Mouse (Mus musculus) forebrain, embryonic 16.5 days (tissue): ENCODE measurements around the gene Mindy1. TPM values are rescaled to one million over a fixed set of nuclear protein-coding genes. Genes with fewer than 3 reads are reported as not detected.

Experiments
- ATAC-seq: fragments of 200-750 bp; cut with Nextera tagmentation; 2 replicates; pipeline ENCODE4 v1.8.0; 2017; ENCODE audit warnings: mild to moderate bottlenecking, moderate library complexity
- H3K27ac ChIP-seq: fragments of 300-500 bp; sonication (generic); 2 replicates; pipeline ENCODE4 v1.5.1; 2014; ENCODE audit warnings: low read length, control low read depth
- H3K27me3 ChIP-seq: fragments of 300-500 bp; sonication (generic); replicated peaks from 2 replicates; pipeline ENCODE4 v1.6.1; 2014; ENCODE audit warnings: low read length; ENCODE audit not compliant: control insufficient read depth, insufficient read depth
- H3K36me3 ChIP-seq: fragments of 300-500 bp; sonication (generic); 2 replicates; pipeline ENCODE4 v1.6.1; 2014; ENCODE audit not compliant: control insufficient read depth, insufficient read depth
- H3K4me1 ChIP-seq: fragments of 300-500 bp; sonication (generic); replicated peaks from 2 replicates; pipeline ENCODE4 v1.6.1; 2014; ENCODE audit warnings: low read length; ENCODE audit not compliant: control insufficient read depth, insufficient read depth
- H3K4me2 ChIP-seq: fragments of 300-500 bp; sonication (generic); 2 replicates; pipeline ENCODE4 v1.6.1; 2014; ENCODE audit warnings: mild to moderate bottlenecking, low read length, control low read depth
- H3K4me3 ChIP-seq: fragments of 300-500 bp; sonication (generic); replicated peaks from 2 replicates; pipeline ENCODE4 v1.5.1; 2014; ENCODE audit warnings: mild to moderate bottlenecking, low read length, control low read depth
- H3K9ac ChIP-seq: fragments of 300-500 bp; sonication (generic); replicated peaks from 2 replicates; pipeline ENCODE4 v1.6.1; 2014; ENCODE audit warnings: low read depth, low read length, control low read depth
- H3K9me3 ChIP-seq: fragments of 300-500 bp; sonication (generic); 2 replicates; pipeline ENCODE4 v1.6.1; 2016; ENCODE audit warnings: low read length; ENCODE audit not compliant: control insufficient read depth
- WGBS: fragments of 180-500 bp; shearing (Covaris S2); extraction: QIAGEN DNeasy Blood & Tissue Kit; methylation state at CpG from one replicate; pipeline ENCODE4 v1.1.7; 2014; 5-methylcytosine and 5-hydroxymethylcytosine counted together
- polyA plus RNA-seq: library from polyadenylated mRNA; unstranded; fragments of >200 nt; fragmentation: Nextera tagmentation; extraction: Ambion mirVana; gene quantifications from 2 replicates; pipeline ENCODE4 v1.2.1, GENCODE M21; 2015

Gene Mindy1
- polyA plus RNA-seq, 1 experiment from 2014 or later = 44.3 TPM

DNA sequence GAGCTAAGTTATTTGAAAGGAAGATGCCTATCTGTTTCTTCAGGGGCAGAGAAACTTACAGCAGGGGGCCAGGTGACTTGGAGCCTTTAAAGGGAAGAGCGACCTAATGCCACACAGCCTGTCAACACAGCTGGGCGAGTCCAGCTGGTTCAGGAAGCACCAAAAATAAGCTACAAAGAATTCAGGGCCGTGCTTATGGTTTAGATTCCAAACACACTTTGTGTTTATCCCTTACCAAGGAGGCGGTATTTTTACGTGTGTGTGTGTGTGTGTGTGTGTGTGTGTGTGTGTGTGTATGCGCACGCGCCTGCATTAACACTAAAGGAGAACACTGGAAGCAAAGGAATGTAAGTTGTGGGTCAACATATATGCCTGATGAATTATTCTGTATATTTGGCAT lies 398 bp upstream of the Mindy1 start:
- H3K27ac ChIP-seq = peak overlapping the region; percentile 47
- peak overlapping the region; percentile 93 for H3K4me2 ChIP-seq
- no peaks in the 10 kb centered on the region for H3K9me3 ChIP-seq
- H3K9ac ChIP-seq = peak overlapping the region; percentile 67
- no peaks in the 10 kb centered on the region for H3K27me3 ChIP-seq
- no peak for ATAC-seq
- peaks cover 24% of the 10 kb centered on the region for H3K4me1 ChIP-seq
- H3K4me3 ChIP-seq = peak overlapping the region; percentile 57
- H3K36me3 ChIP-seq = no peaks in the 10 kb centered on the region
- WGBS = 22% methylated on average over 8 of the region's 8 CpGs

DNA sequence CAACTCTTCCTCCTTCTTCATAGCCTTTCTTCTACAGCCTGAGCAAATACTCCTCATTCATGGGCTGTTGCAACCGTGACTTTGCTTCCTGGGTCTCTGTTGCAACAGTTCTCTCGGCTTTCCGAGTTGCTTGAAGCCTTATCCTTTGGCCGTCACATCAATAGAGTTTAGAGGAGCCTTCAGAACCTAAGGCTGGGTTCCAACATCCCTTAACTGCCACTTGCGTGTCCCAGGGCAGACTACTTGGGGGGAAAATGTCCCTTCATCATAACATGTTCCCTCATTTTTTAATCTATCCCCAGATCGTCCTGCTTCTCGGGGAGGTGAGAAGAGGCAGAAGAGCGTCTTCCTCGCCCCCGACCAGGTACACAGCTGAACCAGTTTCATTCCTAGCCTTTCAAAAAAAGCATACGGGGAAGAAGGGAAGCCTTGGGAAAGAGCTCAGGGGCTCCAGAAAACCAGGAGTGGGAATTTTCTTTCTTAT lies 1.3 kb downstream of the Mindy1 start:
- Histone ChIP-seq H3K4me2 (peak overlapping the region; percentile 93), H3K4me3 (peak overlapping the region; percentile 85), H3K27me3 (no peaks in the 10 kb centered on the region), H3K9ac (peak overlapping the region; percentile 91), H3K9me3 (no peaks in the 10 kb centered on the region), H3K27ac (peak overlapping the region; percentile 96), H3K36me3 (no peaks in the 10 kb centered on the region), H3K4me1 (peaks cover 24% of the 10 kb centered on the region)
- no peak for ATAC-seq
- under 1% methylated on average over 11 of the region's 11 CpGs for WGBS

DNA sequence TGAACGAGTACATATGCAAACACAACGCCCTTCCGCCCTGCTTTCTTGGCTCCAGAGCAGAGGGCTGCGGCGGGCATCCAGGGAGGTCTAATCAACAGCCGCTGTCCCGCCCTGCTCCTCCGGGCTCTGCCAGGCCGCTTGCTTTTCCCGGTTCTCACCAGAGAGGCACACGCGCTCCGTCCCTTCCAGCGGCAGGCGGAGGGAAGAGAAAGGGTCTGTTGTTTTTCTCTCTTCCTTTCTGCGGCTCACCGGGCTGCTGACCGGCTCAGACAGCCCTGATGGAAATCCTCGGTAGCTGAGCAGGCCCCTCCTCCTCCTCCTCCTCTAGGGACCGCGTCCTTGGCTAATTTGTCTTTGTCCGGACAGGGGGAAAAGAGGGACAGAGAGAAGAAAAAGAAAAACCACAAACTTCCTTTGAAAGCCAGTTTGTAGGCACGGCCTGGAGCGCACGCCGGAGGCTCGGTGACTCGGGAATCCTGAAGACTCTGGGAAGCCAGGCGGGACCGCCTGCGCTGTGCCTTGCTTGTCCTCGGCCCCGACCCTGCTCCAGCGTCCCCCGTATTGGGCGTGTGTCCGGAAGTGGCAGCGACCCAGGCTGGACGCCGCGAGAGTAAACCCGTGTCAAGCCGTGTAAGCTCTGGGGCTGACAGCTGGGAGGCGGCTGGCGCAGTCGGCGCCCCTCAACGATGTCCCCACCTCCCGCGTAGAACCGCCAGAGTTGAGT lies 1.9 kb downstream of the Mindy1 start:
- H3K27me3 ChIP-seq = no peaks in the 10 kb centered on the region
- peak overlapping the region; percentile 93 for H3K4me2 ChIP-seq
- WGBS = under 1% methylated on average over 51 of the region's 51 CpGs
- 0 out of 2 replicates have a peak, but pooled peaks cover 3% of the 10 kb centered on the region for H3K36me3 ChIP-seq
- H3K4me3 ChIP-seq = peak overlapping the region; percentile 85
- H3K4me1 ChIP-seq = peaks cover 24% of the 10 kb centered on the region
- H3K27ac ChIP-seq = peak overlapping the region; percentile 96
- H3K9ac ChIP-seq = peak overlapping the region; percentile 91
- ATAC-seq = peak; percentile 71
- H3K9me3 ChIP-seq = no peaks in the 10 kb centered on the region

DNA sequence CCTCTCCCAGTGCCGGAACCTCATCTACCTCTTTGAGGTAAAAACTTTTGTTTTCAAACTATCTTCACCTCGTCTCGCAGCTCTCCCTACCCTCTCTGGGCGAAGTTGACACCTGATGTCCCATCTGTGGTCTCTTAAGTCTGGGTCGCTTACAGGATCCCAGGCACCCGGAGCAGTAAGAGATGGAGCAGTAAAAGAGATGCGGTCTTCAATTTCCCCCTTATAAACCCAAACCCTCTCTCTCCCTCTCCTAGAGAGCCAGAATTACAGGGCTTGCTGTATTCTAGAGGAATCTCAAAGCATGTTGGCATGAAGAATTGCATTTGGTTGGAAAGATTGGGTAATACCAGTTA lies 2.4 kb downstream of the Mindy1 start:
- WGBS = 1% methylated on average over 7 of the region's 7 CpGs
- H3K27me3 ChIP-seq = no peaks in the 10 kb centered on the region

DNA sequence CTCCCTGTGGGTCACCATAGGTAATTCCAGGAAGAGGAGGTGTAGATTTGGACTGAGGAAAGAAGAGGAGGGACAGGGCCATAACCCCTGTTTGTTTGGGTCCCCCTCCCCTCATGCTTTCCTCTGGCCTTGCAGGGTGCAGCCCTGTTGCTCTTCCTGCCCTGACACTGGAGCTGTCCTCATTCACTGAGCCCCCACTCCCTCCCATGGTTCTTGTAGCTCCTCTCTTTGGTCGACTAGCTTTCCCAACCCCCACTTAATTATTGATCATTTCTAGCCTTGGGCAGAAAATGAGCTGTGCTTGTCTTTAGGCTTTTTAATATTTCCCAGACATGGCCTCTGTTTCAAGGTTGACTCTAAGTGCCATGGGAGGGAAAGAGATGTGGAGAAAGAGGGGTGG lies 2.9 kb downstream of the Mindy1 start:
- no peaks in the 10 kb centered on the region for H3K27me3 ChIP-seq
- ATAC-seq = no peak
- H3K27ac ChIP-seq = no peak overlapping the region
- peak overlapping the region; percentile 91 for H3K9ac ChIP-seq
- peaks cover 6% of the 10 kb centered on the region; the same call in 1 of the 2 replicates for H3K36me3 ChIP-seq
- 26% methylated on average over 1 of the region's 1 CpGs for WGBS
- H3K4me1 ChIP-seq = peaks cover 24% of the 10 kb centered on the region
- no peaks in the 10 kb centered on the region for H3K9me3 ChIP-seq
- H3K4me2 ChIP-seq = peak overlapping the region; percentile 93
- peak overlapping the region; percentile 85 for H3K4me3 ChIP-seq

More for the DNA sequence above, 2.4 kb downstream of the Mindy1 start:
- H3K27ac ChIP-seq = peak overlapping the region; percentile 96
- peaks cover 24% of the 10 kb centered on the region for H3K4me1 ChIP-seq
- H3K36me3 ChIP-seq = peaks cover 6% of the 10 kb centered on the region; the same call in 1 of the 2 replicates
- H3K4me2 ChIP-seq = peak overlapping the region; percentile 93
- H3K9me3 ChIP-seq = no peaks in the 10 kb centered on the region
- peak overlapping the region; percentile 91 for H3K9ac ChIP-seq
- no peak for ATAC-seq
- peak overlapping the region; percentile 85 for H3K4me3 ChIP-seq

DNA sequence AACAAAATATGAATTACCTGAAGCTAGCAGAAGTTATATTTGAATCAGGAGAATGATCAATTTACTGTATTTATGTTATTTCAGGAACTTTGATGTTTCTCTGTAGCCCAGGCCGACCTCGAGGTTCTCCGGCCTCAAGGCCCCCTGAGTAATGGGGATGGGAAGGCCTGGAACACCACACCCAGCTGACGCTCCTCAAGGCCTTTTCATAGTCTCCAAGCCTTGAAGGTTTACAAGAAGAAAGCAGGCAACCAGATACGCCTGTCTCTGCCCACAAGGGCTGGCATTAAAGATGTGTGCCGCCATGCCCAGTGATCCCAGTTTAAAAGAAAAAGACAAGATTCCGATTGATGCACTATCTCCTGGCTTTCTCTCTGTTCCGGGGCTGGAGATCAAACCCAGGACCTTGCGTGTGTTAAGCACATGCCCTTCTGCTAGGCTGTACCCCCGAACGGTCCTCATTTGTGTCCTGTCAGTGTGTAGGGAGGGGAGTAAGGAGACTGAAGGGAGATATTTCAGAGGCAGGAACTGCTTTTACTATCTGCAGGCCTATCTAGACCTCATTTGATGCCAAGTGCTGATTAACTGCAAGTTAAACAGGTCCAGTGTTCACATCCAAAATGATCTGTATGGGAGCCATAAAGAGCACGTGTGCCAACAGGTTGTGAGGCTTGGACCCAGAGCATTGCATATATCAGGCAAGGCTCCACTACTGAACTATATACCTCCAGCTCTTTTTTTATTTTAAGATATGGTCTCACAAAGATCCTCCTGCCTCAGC lies 3.5 kb downstream of the Mindy1 start:
- no peak overlapping the region for H3K4me3 ChIP-seq
- no peak overlapping the region for H3K27ac ChIP-seq
- H3K27me3 ChIP-seq = no peaks in the 10 kb centered on the region
- WGBS = 91% methylated on average over 12 of the region's 12 CpGs
- ATAC-seq = no peak
- H3K9me3 ChIP-seq = no peaks in the 10 kb centered on the region
- peak overlapping the region; percentile 23 for H3K9ac ChIP-seq
- peaks cover 24% of the 10 kb centered on the region for H3K4me1 ChIP-seq
- peaks cover 6% of the 10 kb centered on the region; the same call in 1 of the 2 replicates for H3K36me3 ChIP-seq
- H3K4me2 ChIP-seq = no peak overlapping the region; the same call in 1 of the 2 replicates

DNA sequence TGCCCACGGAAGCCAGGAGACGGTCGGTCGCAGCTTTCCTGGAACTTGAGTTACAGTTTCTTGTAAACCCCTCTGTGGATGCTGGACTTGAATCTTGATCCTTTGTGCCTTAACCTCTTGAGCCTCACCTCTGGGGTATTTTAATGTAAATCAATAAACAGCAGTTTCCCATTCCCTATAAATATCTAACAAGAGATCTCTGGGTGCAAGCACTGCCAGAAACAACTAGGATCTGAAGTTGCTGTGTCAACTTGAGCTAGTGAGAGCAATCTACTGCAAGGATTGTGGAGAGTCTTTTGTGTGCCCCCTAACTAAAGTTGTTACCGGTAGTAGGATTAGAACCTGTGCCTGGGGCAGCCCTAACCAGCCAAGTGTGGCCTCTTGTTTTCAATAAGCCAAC lies 4.2 kb downstream of the Mindy1 start:
- H3K36me3 ChIP-seq = peaks cover 6% of the 10 kb centered on the region; the same call in 1 of the 2 replicates
- WGBS = 92% methylated on average over 5 of the region's 5 CpGs
- no peak overlapping the region for H3K4me2 ChIP-seq
- no peaks in the 10 kb centered on the region for H3K27me3 ChIP-seq
- H3K27ac ChIP-seq = no peak overlapping the region
- H3K9ac ChIP-seq = no peak overlapping the region
- H3K4me1 ChIP-seq = peaks cover 23% of the 10 kb centered on the region
- ATAC-seq = no peak
- H3K9me3 ChIP-seq = no peaks in the 10 kb centered on the region
- no peak overlapping the region for H3K4me3 ChIP-seq

DNA sequence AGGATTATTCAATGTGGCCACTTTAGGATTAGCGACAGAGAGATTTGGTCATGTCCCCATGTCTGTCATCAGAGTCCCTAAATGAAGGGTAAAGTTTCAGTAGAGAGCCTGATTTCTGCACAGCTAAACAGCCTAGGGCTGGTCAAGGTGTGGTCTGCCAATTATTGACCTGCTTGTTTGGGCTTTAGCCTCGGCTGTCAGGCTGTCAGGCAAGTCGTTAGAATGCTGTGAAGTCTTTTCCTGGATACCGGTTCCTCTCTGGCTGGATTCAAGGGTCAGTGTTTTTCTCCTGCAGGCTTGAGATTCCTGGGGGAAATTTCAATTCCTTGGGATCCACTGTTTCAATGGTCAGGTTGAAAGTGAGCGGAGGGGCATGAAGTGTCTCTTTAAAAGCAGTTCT lies 4.9 kb downstream of the Mindy1 start:
- Histone ChIP-seq H3K36me3 (peaks cover 6% of the 10 kb centered on the region), H3K9me3 (no peaks in the 10 kb centered on the region), H3K4me1 (peaks cover 18% of the 10 kb centered on the region), H3K4me2 (no peak overlapping the region), H3K9ac (no peak overlapping the region), H3K27me3 (no peaks in the 10 kb centered on the region), H3K27ac (no peak overlapping the region), H3K4me3 (no peak overlapping the region)
- WGBS = 67% methylated on average over 5 of the region's 5 CpGs
- no peak for ATAC-seq

DNA sequence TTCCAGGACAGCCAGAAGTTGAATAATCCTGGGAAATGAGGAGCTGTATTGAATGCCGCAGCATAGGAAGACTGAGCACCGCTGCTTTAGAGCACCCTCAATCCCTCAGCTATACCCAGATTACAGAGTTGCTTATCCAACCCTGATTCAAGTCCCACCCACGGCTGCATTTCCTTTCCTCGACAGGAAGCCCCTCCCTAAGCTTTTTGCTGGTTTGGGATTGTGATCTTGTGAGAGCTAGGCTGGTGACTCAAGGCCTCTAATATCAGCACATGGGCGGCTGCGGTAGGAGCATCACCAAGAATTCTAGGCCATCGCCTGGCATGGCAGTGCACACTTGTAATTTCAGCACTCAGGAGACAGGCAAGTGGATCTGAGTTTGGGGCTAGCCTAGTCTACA lies 5.4 kb downstream of the Mindy1 start:
- H3K4me2 ChIP-seq = no peak overlapping the region
- no peak overlapping the region for H3K9ac ChIP-seq
- ATAC-seq = no peak
- peaks cover 6% of the 10 kb centered on the region for H3K36me3 ChIP-seq
- H3K27ac ChIP-seq = no peak overlapping the region
- WGBS = 89% methylated on average over 7 of the region's 7 CpGs
- H3K27me3 ChIP-seq = no peaks in the 10 kb centered on the region
- no peaks in the 10 kb centered on the region for H3K9me3 ChIP-seq
- H3K4me1 ChIP-seq = peaks cover 18% of the 10 kb centered on the region
- H3K4me3 ChIP-seq = no peak overlapping the region
